Mouse (Mus musculus): Measurements from ENCODE around the gene Rps6. TPM values are rescaled to one million over a fixed set of nuclear protein-coding genes. Genes with fewer than 3 reads are reported as not detected.
A peak's percentile ranks its signal among the peaks of the same experiment; 100 is the strongest.

The Rps6 gene
- polyA plus RNA-seq, 1 experiment from 2014 or later, result 718 TPM

GRCm38 (mm10) chr4:86831896-86832295 lies 25.3 kb downstream of the Rps6 start:
- 99% methylated on average over 2 of the region's 2 CpGs for WGBS
- H3K27me3 ChIP-seq (ENCODE audit: low read depth, poor library complexity, severe bottlenecking), result no peaks in the 10 kb centered on the region
- H3K4me3 ChIP-seq, result no peak overlapping the region
- no peak for DNase-seq (ENCODE audit: low spot score)
- peaks cover 65% of the 10 kb centered on the region for H3K36me3 ChIP-seq
- H3K27ac ChIP-seq, result no peak overlapping the region
- H3K9me3 ChIP-seq (replicated peaks), result no peaks in the 10 kb centered on the region
- H3K4me1 ChIP-seq, result no peaks in the 10 kb centered on the region

GRCm38 (mm10) chr4:86825143-86825542 lies 32.1 kb downstream of the Rps6 start:
- no peaks in the 10 kb centered on the region for H3K9me3 ChIP-seq (replicated peaks)
- no peaks in the 10 kb centered on the region for H3K27me3 ChIP-seq (ENCODE audit: low read depth, poor library complexity, severe bottlenecking)
- H3K4me3 ChIP-seq, result no peak overlapping the region
- no peak overlapping the region for H3K27ac ChIP-seq
- no peak for DNase-seq (ENCODE audit: low spot score)
- H3K4me1 ChIP-seq, result no peaks in the 10 kb centered on the region
- 94% methylated on average over 7 of the region's 7 CpGs for WGBS
- H3K36me3 ChIP-seq, result peaks cover 76% of the 10 kb centered on the region

DNA sequence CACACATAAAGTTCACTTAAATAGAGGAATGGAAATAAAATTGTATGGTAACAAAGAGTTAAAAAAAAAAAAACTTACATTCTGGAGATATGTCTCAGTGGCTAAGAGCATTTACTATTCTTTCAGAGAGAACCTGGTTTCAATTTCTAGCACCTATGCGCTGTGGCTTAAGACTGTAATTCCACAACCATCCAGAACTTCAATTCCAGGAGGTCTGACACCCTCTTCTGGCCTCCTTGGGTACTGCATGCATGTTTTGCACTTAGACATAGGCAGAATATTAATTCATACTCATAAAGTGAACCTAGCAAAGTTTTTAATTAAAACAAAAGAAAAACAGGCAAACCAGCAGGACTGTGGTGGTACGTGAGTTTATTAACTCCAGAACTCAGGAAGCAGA lies 34.0 kb downstream of the Rps6 start:
- Histone ChIP-seq H3K4me1 (no peaks in the 10 kb centered on the region), H3K36me3 (peaks cover 58% of the 10 kb centered on the region), H3K27ac (no peak overlapping the region), H3K27me3 (ENCODE audit: low read depth, poor library complexity, severe bottlenecking) (no peaks in the 10 kb centered on the region), H3K4me3 (no peak overlapping the region), H3K9me3 (replicated peaks) (no peaks in the 10 kb centered on the region)
- DNase-seq (ENCODE audit: low spot score), result peak; percentile 60
- 79% methylated on average over 2 of the region's 2 CpGs for WGBS

GRCm38 (mm10) chr4:86814850-86815249 lies 42.4 kb downstream of the Rps6 start:
- Histone ChIP-seq H3K27me3 (ENCODE audit: low read depth, poor library complexity, severe bottlenecking) (no peaks in the 10 kb centered on the region), H3K27ac (no peak overlapping the region), H3K4me1 (no peaks in the 10 kb centered on the region), H3K36me3 (peaks cover 28% of the 10 kb centered on the region), H3K4me3 (no peak overlapping the region), H3K9me3 (replicated peaks) (no peaks in the 10 kb centered on the region)
- 95% methylated on average over 3 of the region's 3 CpGs for WGBS
- no peak for DNase-seq (ENCODE audit: low spot score)

DNA sequence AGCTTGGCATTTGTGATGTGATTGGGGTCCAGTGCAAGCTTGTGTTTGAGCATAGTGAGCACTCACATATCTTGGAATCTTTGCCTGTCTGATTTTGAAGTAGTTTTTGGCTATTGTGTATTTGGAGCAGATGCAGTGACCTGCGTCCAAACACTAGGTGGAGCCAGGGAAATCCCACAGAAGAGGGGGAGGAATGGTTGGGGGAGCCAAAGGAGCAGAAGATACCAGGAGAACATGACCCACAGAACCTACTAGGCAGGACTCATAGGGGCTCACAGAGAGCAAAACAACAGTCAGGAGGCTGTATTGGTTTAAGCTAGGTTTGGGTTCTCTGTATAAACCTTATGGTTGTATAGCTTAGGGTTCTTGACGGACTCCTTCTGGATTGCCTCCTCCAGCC lies 46.6 kb downstream of the Rps6 start:
- H3K4me3 ChIP-seq, result no peak overlapping the region
- H3K36me3 ChIP-seq, result peaks cover 30% of the 10 kb centered on the region
- peak; percentile 33 for DNase-seq (ENCODE audit: low spot score)
- no peak overlapping the region for H3K27ac ChIP-seq
- WGBS, result 60% methylated on average over 2 of the region's 2 CpGs
- no peaks in the 10 kb centered on the region for H3K4me1 ChIP-seq
- no peaks in the 10 kb centered on the region for H3K27me3 ChIP-seq (ENCODE audit: low read depth, poor library complexity, severe bottlenecking)
- no peaks in the 10 kb centered on the region for H3K9me3 ChIP-seq (replicated peaks)

Other genes with a start within 250 kb of the Rps6 start
- 30.1 and 30.9 TPM in 2 replicates for gene Haus6, start 245.4 kb downstream of the Rps6 start, polyA plus RNA-seq (2016; fragmentation: Nextera tagmentation; extraction: Ambion mirVana)
- 74.6 and 75.8 TPM in 2 replicates for gene Plin2, start 187.4 kb downstream of the Rps6 start, polyA plus RNA-seq (2016; fragmentation: Nextera tagmentation; extraction: Ambion mirVana)
- 6.2 and 7.1 TPM in 2 replicates for gene Dennd4c, start 108.9 kb downstream of the Rps6 start, polyA plus RNA-seq (2016; fragmentation: Nextera tagmentation; extraction: Ambion mirVana)
- 13.1 and 17.1 TPM in 2 replicates for gene Acer2, start 17.0 kb upstream of the Rps6 start, polyA plus RNA-seq (2016; fragmentation: Nextera tagmentation; extraction: Ambion mirVana)